Mouse (Mus musculus) CH12.LX (cell line): ENCODE data around the gene Elk3. TPM values are rescaled to one million over a fixed set of nuclear protein-coding genes. Genes with fewer than 3 reads are reported as not detected.
A peak's percentile ranks its signal among the peaks of the same experiment; 100 is the strongest.

Experiments used
- DNase-seq: peaks from one replicate; pipeline ENCODE4 v3.0.0-alpha.2; 2013; ENCODE audit errors: extremely low read depth
- H3K27ac ChIP-seq: 2 replicates; pipeline ENCODE4 v1.5.1; 2012; ENCODE audit warnings: low read depth, mild to moderate bottlenecking, control low read depth, moderate library complexity; ENCODE audit not compliant: insufficient read depth
- H3K27me3 ChIP-seq: replicated peaks from 2 replicates; pipeline ENCODE3; 2012; ENCODE audit warnings: inconsistent platforms
- H3K36me3 ChIP-seq, 2 experiments: replicated peaks in 1 of 2; 2 replicates each; pipeline versions ENCODE3 to v1.6.1; 2012; ENCODE audit warnings: inconsistent platforms in 1 of 2, low read length in 1 of 2, mild to moderate bottlenecking in 1 of 2, mixed read lengths in 1 of 2, moderate library complexity in 1 of 2; ENCODE audit not compliant: control insufficient read depth in 1 of 2, insufficient read depth in 1 of 2
- H3K4me1 ChIP-seq, 2 experiments: 2 replicates each; pipeline ENCODE4 v1.6.1; 2012; ENCODE audit warnings: inconsistent platforms in 1 of 2, moderate library complexity in 1 of 2; ENCODE audit not compliant: insufficient read depth in 2 of 2, control insufficient read depth in 1 of 2
- H3K4me2 ChIP-seq: 2 replicates; pipeline ENCODE4 v1.6.1; 2012; ENCODE audit warnings: low read depth, mild to moderate bottlenecking, control low read depth; ENCODE audit not compliant: poor library complexity, insufficient read depth, severe bottlenecking
- H3K4me3 ChIP-seq, 3 experiments: fragments of 150-350 bp in 1 of 3; sonication (generic) in 1 of 3; replicated peaks in 1 of 3; 2 replicates each; pipeline versions ENCODE3 to v1.5.1; 2011 to 2012; ENCODE audit warnings: low read depth in 2 of 3, low read length in 2 of 3, mild to moderate bottlenecking in 2 of 3, moderate library complexity in 2 of 3, control low read depth in 1 of 3, improper control_type of control experiment in 1 of 3, inconsistent platforms in 1 of 3, mixed read lengths in 1 of 3; ENCODE audit not compliant: poor library complexity in 1 of 3
- H3K79me2 ChIP-seq: replicated peaks from 2 replicates; pipeline ENCODE4 v1.6.1; 2012; ENCODE audit warnings: mild to moderate bottlenecking, moderate library complexity; ENCODE audit not compliant: control insufficient read depth, poor library complexity, insufficient read depth, severe bottlenecking; ENCODE audit errors: extremely low read depth
- H3K9ac ChIP-seq: 2 replicates; pipeline ENCODE4 v1.6.1; 2012; ENCODE audit warnings: low read depth, mild to moderate bottlenecking, control low read depth, moderate library complexity; ENCODE audit not compliant: insufficient read depth
- H3K9me3 ChIP-seq: replicated peaks from 2 replicates; pipeline ENCODE3; 2012; ENCODE audit warnings: low read length, inconsistent platforms, mixed read lengths
- BHLHE40 ChIP-seq: IDR thresholded peaks from 2 replicates; pipeline ENCODE4 v1.6.1; 2011; ENCODE audit warnings: mild to moderate bottlenecking, low read depth, low read length, improper control_type of control experiment
- CHD1 ChIP-seq: IDR thresholded peaks from 2 replicates; pipeline ENCODE4 v1.6.1; 2012; ENCODE audit warnings: low read depth, low read length, improper control_type of control experiment, inconsistent platforms
- CHD2 ChIP-seq: IDR thresholded peaks from 2 replicates; pipeline ENCODE4 v1.6.1; 2011; ENCODE audit warnings: low read length, improper control_type of control experiment
- CTCF ChIP-seq, 2 experiments: IDR thresholded peaks in 1 of 2; conservative IDR thresholded peaks in 1 of 2; 2 replicates each; pipeline ENCODE4 v1.5.1; 2011 to 2012; ENCODE audit warnings: low read depth in 2 of 2, low read length in 2 of 2, improper control_type of control experiment in 1 of 2, inconsistent platforms in 1 of 2, mild to moderate bottlenecking in 1 of 2, moderate library complexity in 1 of 2
- ELF1 ChIP-seq: IDR thresholded peaks from 2 replicates; pipeline ENCODE4 v1.6.1; 2014; ENCODE audit warnings: low read depth, mild to moderate bottlenecking, inconsistent platforms, low read length, improper control_type of control experiment
- EP300 ChIP-seq: IDR thresholded peaks from 2 replicates; pipeline ENCODE4 v1.6.1; 2011; ENCODE audit warnings: low read length, improper control_type of control experiment
- ETS1 ChIP-seq: conservative IDR thresholded peaks from 2 replicates; pipeline ENCODE4 v1.6.1; 2012; ENCODE audit warnings: low read depth, mild to moderate bottlenecking, inconsistent platforms, low read length, improper control_type of control experiment, moderate library complexity
- GABPA ChIP-seq: IDR thresholded peaks from 2 replicates; pipeline ENCODE4 v1.6.1; 2012; ENCODE audit warnings: low read depth, low read length, improper control_type of control experiment, inconsistent platforms; ENCODE audit not compliant: insufficient replicate concordance
- JUN ChIP-seq: IDR thresholded peaks from 2 replicates; pipeline ENCODE4 v1.6.1; 2011; ENCODE audit warnings: low read depth, mild to moderate bottlenecking, low read length, improper control_type of control experiment, moderate library complexity; ENCODE audit not compliant: insufficient read depth
- MAFK ChIP-seq: IDR thresholded peaks from 2 replicates; pipeline ENCODE4 v1.6.1; 2011; ENCODE audit warnings: low read length, improper control_type of control experiment; ENCODE audit not compliant: insufficient replicate concordance
- MAX ChIP-seq: IDR thresholded peaks from 2 replicates; pipeline ENCODE4 v1.6.1; 2011; ENCODE audit warnings: low read length, improper control_type of control experiment
- MAZ ChIP-seq: IDR thresholded peaks from 2 replicates; pipeline ENCODE4 v1.6.1; 2012; ENCODE audit warnings: low read depth, mild to moderate bottlenecking, inconsistent platforms, low read length, improper control_type of control experiment, moderate library complexity
- MEF2A ChIP-seq: IDR thresholded peaks from 2 replicates; pipeline ENCODE4 v1.6.1; 2014; ENCODE audit warnings: low read depth, mild to moderate bottlenecking, inconsistent platforms, low read length, improper control_type of control experiment, borderline replicate concordance
- MYC ChIP-seq: IDR thresholded peaks from 2 replicates; pipeline ENCODE4 v1.6.1; 2011; ENCODE audit warnings: low read depth, mild to moderate bottlenecking, improper control_type of control experiment, low read length
- PAX5 ChIP-seq: IDR thresholded peaks from 2 replicates; pipeline ENCODE4 v1.6.1; 2012; ENCODE audit warnings: low read length, inconsistent platforms, mixed read lengths
- POLR2AphosphoS2 ChIP-seq: IDR thresholded peaks from 2 replicates; pipeline ENCODE4 v1.6.1; 2011; ENCODE audit warnings: low read depth, low read length, improper control_type of control experiment
- RAD21 ChIP-seq: IDR thresholded peaks from 2 replicates; pipeline ENCODE4 v1.6.1; 2011; ENCODE audit warnings: low read depth, mild to moderate bottlenecking, low read length, improper control_type of control experiment, moderate library complexity
- SIN3A ChIP-seq: IDR thresholded peaks from 2 replicates; pipeline ENCODE4 v1.6.1; 2012; ENCODE audit warnings: low read length, improper control_type of control experiment, inconsistent platforms
- SMC3 ChIP-seq: IDR thresholded peaks from 2 replicates; pipeline ENCODE4 v1.6.1; 2011; ENCODE audit warnings: low read depth, low read length, improper control_type of control experiment
- UBTF ChIP-seq: IDR thresholded peaks from 2 replicates; pipeline ENCODE4 v1.6.1; 2012; ENCODE audit warnings: low read depth, mild to moderate bottlenecking, inconsistent platforms, low read length, improper control_type of control experiment, moderate library complexity
- USF1 ChIP-seq: IDR thresholded peaks from 2 replicates; pipeline ENCODE4 v1.6.1; 2014; ENCODE audit warnings: low read depth, mild to moderate bottlenecking, inconsistent platforms, low read length, improper control_type of control experiment
- USF2 ChIP-seq: conservative IDR thresholded peaks from 2 replicates; pipeline ENCODE4 v1.6.1; 2011; ENCODE audit warnings: low read depth, low read length, improper control_type of control experiment
- ZC3H11A ChIP-seq: IDR thresholded peaks from 2 replicates; pipeline ENCODE4 v1.6.1; 2012; ENCODE audit warnings: low read depth, mild to moderate bottlenecking, inconsistent platforms, low read length, improper control_type of control experiment
- ZKSCAN1 ChIP-seq: IDR thresholded peaks from 2 replicates; pipeline ENCODE4 v1.6.1; 2012; ENCODE audit warnings: low read depth, inconsistent platforms, low read length, improper control_type of control experiment, borderline replicate concordance
- ZMIZ1 ChIP-seq: IDR thresholded peaks from 2 replicates; pipeline ENCODE4 v1.6.1; 2012; ENCODE audit warnings: low read depth, mild to moderate bottlenecking, inconsistent platforms, low read length, improper control_type of control experiment
- dilution Hi-C: fragments of 300-500 bp; cut with MboI; formaldehyde crosslinking; loops from 2 replicates; pipeline ENCODE4 v1.14.3; 2020; ENCODE audit warnings: low sequenced_read_pairs; ENCODE audit not compliant: extremely low pct_unique_long_range_greater_than_20kb, extremely low pct_ligation_motif_present
- in situ Hi-C: fragments of 300-500 bp; cut with MboI; formaldehyde crosslinking; loops from 3 replicates; pipeline ENCODE4 v1.14.3; 2019; ENCODE audit warnings: low sequenced_read_pairs, low pct_ligation_motif_present, low pct_unique_long_range_greater_than_20kb, mixed read lengths
- polyA plus RNA-seq: library from polyadenylated mRNA; unstranded; fragments of >175 nt; gene quantifications from 2 replicates; pipeline ENCODE4 v1.2.1, GENCODE M21; 2012; ENCODE audit warnings: low read depth; ENCODE audit not compliant: insufficient read length
- total RNA-seq, 2 experiments: library from RNA; depleted of rRNA; stranded (reverse); fragments of 300-350 nt in 1 of 2; fragments of >200 nt in 1 of 2; gene quantifications; 2 replicates each; pipeline ENCODE4 v1.2.3; 2012 to 2014

The Elk3 gene
- total and polyA plus RNA-seq, 3 experiments, result 20.1 to 37.0 (median 25.8) TPM

DNA sequence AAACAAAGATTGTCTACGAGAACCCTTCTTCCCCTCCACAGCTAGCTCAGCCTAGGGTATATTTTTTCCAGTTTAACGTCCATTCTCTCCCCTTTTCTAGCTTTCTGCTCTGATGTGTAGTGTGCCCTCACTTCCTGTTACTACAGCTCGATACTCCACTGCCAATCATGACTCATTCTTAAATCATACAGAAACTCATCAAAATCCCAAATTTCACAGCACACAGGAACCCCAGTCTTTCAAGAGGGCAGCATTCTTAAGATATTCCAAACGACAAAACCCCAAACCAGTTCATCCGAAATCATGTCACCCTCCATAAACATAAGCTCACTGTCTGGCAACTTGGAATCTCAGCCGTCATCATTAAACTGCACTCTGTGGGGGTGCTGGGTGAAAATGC, 5.0 kb downstream of the Elk3 start:
- no peak overlapping the region for H3K4me3 ChIP-seq
- dilution Hi-C loops, result no loop called here
- no peaks in the 10 kb centered on the region for H3K27me3 ChIP-seq
- no peak for DNase-seq
- H3K4me2 ChIP-seq, result peak overlapping the region; percentile 90
- H3K27ac ChIP-seq, result peak overlapping the region; percentile 52
- in situ Hi-C loops, result no loop called here
- peak overlapping the region; percentile 95 for H3K9ac ChIP-seq
- H3K79me2 ChIP-seq, result peaks cover 84% of the 10 kb centered on the region
- H3K4me1 ChIP-seq, result peaks cover 2 to 59% of the 10 kb centered on the region in 2 experiments; a peak in 3 of 4 replicates
- no peak for TF ChIP-seq CTCF (conservative IDR thresholded peaks at IDR 0.05 in 1 of 2, IDR thresholded peaks at IDR 0.05 in 1 of 2; ENCODE audit: low read depth in 2 of 2, low read length in 2 of 2)
- TF ChIP-seq MYC, result 0 out of 2 replicates have a peak, but pooled peaks have one; percentile 38
- 0 out of 2 replicates have a peak, but pooled peaks have one; percentile 35 for TF ChIP-seq EP300
- TF ChIP-seq ELF1, result peak; percentile 51; the same call in 1 of the 2 replicates
- no peak for TF ChIP-seq BHLHE40
- no peak for TF ChIP-seq MAFK
- TF ChIP-seq ZMIZ1, result no peak
- no peak for TF ChIP-seq USF1
- no peak for TF ChIP-seq JUN
- H3K9me3 ChIP-seq, result no peaks in the 10 kb centered on the region
- peaks cover 3 to 30% of the 10 kb centered on the region in 2 experiments for H3K36me3 ChIP-seq

DNA sequence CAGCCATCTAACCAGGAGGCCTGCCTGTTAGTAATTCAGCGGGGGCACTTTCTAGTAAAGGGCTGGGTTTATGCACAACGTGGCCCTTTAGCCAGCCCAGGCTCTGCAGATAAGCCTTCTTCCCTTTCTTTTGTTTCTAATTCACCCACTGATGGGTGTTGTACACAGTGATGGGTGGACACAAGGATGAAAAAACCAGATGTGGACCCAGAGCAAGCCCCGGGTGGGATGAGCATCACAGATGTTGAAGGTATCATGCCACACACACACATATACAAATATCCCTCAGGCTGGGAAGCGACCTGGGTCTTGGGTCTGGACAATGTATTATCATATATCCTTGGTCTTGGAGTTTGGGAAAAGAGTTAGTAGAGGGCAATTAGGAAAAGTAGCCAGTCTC, 7.7 kb downstream of the Elk3 start:
- TF ChIP-seq JUN (no peak), MAX (no peak), POLR2AphosphoS2 (no peak), ETS1 (no peak), ZKSCAN1 (no peak), RAD21 (no peak), EP300 (no peak), USF1 (no peak), CHD1 (no peak), ZC3H11A (no peak), UBTF (no peak), PAX5 (no peak), CHD2 (no peak), USF2 (no peak), MEF2A (no peak), GABPA (no peak), SIN3A (no peak), MAZ (no peak), SMC3 (no peak)
- TF ChIP-seq, all 38 proteins: peak for 0
- no peak overlapping the region for H3K9ac ChIP-seq

More for the DNA sequence above, 7.7 kb downstream of the Elk3 start:
- in situ Hi-C loops (loop anchor here (5.0 kb wide), 1 partner anchor 119 kb away; no protein-coding TSS in a partner anchor), dilution Hi-C loops (no loop called here)
- Histone ChIP-seq H3K4me3 (no peak overlapping the region), H3K27ac (no peak overlapping the region), H3K4me2 (no peak overlapping the region), H3K27me3 (no peaks in the 10 kb centered on the region), H3K36me3 (peaks cover 8 to 49% of the 10 kb centered on the region in 2 experiments), H3K4me1 (peaks cover 13 to 73% of the 10 kb centered on the region in 2 experiments), H3K79me2 (peaks cover 95% of the 10 kb centered on the region), H3K9me3 (no peaks in the 10 kb centered on the region)
- no peak for DNase-seq
